Mouse (Mus musculus): ENCODE results near the gene Bag5. TPM values are rescaled to one million over a fixed set of nuclear protein-coding genes. Genes with fewer than 3 reads are reported as not detected.
"Not testable (repeated sequence)": the region's sequence is repeated elsewhere in the genome, so short reads cannot be mapped to it uniquely, and the experiment has no call there.

Gene Bag5
- total and polyA plus RNA-seq, 3 experiments: 9.8 to 22.8 (median 18.8) TPM

DNA sequence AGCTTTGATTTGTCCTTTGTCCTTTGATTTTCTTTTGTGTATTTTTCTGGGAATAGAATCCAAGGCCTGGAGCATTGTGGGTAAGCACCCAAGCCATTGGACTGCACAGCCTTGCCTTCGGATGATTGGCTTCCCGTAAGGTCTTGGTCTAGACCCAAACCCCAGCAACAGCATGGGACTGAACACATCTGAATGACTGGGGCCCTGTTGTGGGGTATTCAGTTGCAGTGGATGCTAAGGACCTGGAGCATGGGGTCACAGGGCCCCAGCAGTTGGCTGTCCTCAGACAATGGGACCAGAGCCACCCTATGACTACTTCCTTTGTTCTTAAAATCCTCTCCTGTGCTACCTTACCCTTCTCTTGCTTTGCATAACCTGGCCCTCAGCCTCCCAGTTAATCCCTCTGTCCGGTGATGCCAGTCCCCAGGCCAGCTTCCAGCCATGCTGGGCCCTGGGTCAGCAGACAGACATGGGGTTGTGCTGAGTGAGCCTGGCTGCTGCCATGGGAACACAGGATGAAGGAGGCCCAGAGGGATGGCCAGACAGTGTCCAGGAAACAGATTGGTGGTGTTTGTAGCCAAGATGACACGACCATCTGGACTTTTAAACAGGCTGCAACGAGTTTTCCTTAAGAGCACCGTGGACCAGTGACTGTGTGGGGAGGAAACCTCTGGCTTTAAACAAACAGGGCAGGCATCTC is 11.7 kb upstream of the Bag5 start:
- peak; percentile 64 to 80 for DNase-seq
- no peak overlapping the region for H3K9ac ChIP-seq (ENCODE audit: low read depth, low read length)
- WGBS: 37% methylated on average over 6 of the region's 6 CpGs
- H3K27ac ChIP-seq: peak overlapping the region; percentile 92
- H3K36me3 ChIP-seq (ENCODE audit: control insufficient read depth, insufficient read depth, low read length): no peaks in the 10 kb centered on the region
- no peaks in the 10 kb centered on the region for H3K27me3 ChIP-seq (ENCODE audit: control insufficient read depth, insufficient read depth, low read length)
- H3K4me1 ChIP-seq (ENCODE audit: control insufficient read depth, insufficient read depth, low read length): peaks cover 16% of the 10 kb centered on the region
- peak; percentile 71 for TF ChIP-seq POLR2A (IDR thresholded peaks at IDR 0.05; ENCODE audit: insufficient read depth, low read depth, low read length)
- no peak for TF ChIP-seq CTCF (IDR thresholded peaks at IDR 0.05)
- peak; percentile 85 for TF ChIP-seq EP300 (IDR thresholded peaks at IDR 0.05; ENCODE audit: insufficient read depth, low read depth, low read length)
- intact Hi-C loops (cut with DNase I): no loop called here
- no peak overlapping the region for H3K4me3 ChIP-seq
- H3K79me2 ChIP-seq (replicated peaks; ENCODE audit: control insufficient read depth, insufficient read depth, low read length): no peaks in the 10 kb centered on the region

DNA sequence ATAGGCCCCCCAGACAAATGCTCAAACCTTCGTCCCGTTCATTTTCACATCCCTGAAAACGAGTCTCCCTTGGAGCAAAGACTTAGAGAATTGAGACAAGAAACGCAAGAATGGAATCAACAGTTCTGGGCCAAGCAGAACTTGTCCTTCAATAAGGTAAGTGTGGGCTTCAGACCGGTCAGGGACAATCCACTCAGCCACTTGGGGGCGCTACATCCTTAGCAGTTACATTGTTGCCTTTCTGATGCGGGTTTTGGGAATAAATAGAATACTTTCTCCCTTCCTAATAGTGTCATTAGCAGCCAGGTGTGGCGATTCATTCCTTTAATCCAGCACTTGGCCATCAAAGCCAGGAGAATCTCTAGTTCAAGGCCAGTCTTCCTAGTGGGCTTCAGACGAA is 9.6 kb upstream of the Bag5 start:
- peak in 1 of 2 experiments; percentile 75 for DNase-seq
- peaks cover 19% of the 10 kb centered on the region for H3K4me1 ChIP-seq (ENCODE audit: control insufficient read depth, insufficient read depth, low read length)
- H3K4me3 ChIP-seq: no peak overlapping the region
- no peak overlapping the region for H3K9ac ChIP-seq (ENCODE audit: low read depth, low read length)
- H3K79me2 ChIP-seq (replicated peaks; ENCODE audit: control insufficient read depth, insufficient read depth, low read length): no peaks in the 10 kb centered on the region
- intact Hi-C loops (cut with DNase I): no loop called here
- H3K36me3 ChIP-seq (ENCODE audit: control insufficient read depth, insufficient read depth, low read length): no peaks in the 10 kb centered on the region
- no peaks in the 10 kb centered on the region for H3K27me3 ChIP-seq (ENCODE audit: control insufficient read depth, insufficient read depth, low read length)
- no peak overlapping the region for H3K27ac ChIP-seq
- TF ChIP-seq CTCF (IDR thresholded peaks at IDR 0.05) (peak; percentile 83), POLR2A (IDR thresholded peaks at IDR 0.05; ENCODE audit: insufficient read depth, low read depth, low read length) (no peak), EP300 (IDR thresholded peaks at IDR 0.05; ENCODE audit: insufficient read depth, low read depth, low read length) (0 out of 2 replicates have a peak, but pooled peaks have one; percentile 15)
- WGBS: 67% methylated on average over 9 of the region's 9 CpGs

DNA sequence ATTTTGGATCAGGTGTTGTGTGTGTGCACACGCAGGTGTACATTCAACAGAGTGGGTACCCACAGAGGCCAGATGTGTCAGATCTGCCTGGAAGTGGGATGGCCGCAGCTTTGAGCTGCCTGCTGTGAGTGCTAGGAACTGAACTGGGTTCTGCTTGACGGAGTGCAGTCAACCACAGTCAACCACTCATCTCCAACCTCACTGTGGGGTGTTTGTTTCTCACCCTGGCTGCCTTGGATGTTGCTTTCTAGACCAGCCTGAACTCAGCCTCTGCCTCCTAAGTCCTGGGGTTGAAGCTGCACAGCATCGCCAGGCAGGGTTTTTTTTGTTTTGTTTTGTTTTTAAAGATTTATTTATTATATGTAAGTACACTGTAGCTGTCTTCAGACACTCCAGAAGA is 7.2 kb upstream of the Bag5 start:
- H3K4me1 ChIP-seq (ENCODE audit: control insufficient read depth, insufficient read depth, low read length): peaks cover 8% of the 10 kb centered on the region
- intact Hi-C loops (cut with DNase I): no loop called here
- WGBS: 90% methylated on average over 4 of the region's 4 CpGs

DNA sequence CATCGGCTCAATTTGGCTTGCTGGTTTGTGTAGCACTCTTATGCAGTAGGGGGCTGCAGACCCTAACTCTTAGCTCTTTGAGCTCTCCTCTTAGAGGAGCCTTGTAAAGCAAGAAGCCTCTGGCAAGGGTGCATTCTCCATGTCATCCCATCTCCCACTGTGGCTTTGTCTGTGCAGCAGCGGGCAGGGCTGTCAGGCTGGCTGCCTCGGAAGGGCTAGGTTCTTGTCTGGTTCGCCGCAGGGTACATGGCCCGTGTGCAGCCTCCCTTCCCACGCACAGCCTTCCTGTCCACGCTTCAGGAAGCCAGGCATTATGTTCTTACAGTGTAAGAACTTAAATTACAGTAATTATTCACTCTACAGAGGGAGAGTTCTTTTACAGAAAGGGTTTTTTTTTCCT is 5.6 kb upstream of the Bag5 start:
- TF ChIP-seq CTCF (IDR thresholded peaks at IDR 0.05) (no peak), EP300 (IDR thresholded peaks at IDR 0.05; ENCODE audit: insufficient read depth, low read depth, low read length) (no peak), POLR2A (IDR thresholded peaks at IDR 0.05; ENCODE audit: insufficient read depth, low read depth, low read length) (no peak)
- Histone ChIP-seq H3K4me1 (ENCODE audit: control insufficient read depth, insufficient read depth, low read length) (peaks cover 4% of the 10 kb centered on the region), H3K27ac (no peak overlapping the region), H3K4me3 (no peak overlapping the region), H3K79me2 (replicated peaks; ENCODE audit: control insufficient read depth, insufficient read depth, low read length) (no peaks in the 10 kb centered on the region), H3K27me3 (ENCODE audit: control insufficient read depth, insufficient read depth, low read length) (no peaks in the 10 kb centered on the region), H3K36me3 (ENCODE audit: control insufficient read depth, insufficient read depth, low read length) (no peaks in the 10 kb centered on the region), H3K9ac (ENCODE audit: low read depth, low read length) (no peak overlapping the region)
- DNase-seq: no peak
- intact Hi-C loops (cut with DNase I): no loop called here
- WGBS: 29% methylated on average over 8 of the region's 8 CpGs

More for the DNA sequence above, 7.2 kb upstream of the Bag5 start:
- Histone ChIP-seq H3K36me3 (ENCODE audit: control insufficient read depth, insufficient read depth, low read length) (no peaks in the 10 kb centered on the region), H3K27ac (no peak overlapping the region), H3K9ac (ENCODE audit: low read depth, low read length) (no peak overlapping the region), H3K27me3 (ENCODE audit: control insufficient read depth, insufficient read depth, low read length) (no peaks in the 10 kb centered on the region), H3K79me2 (replicated peaks; ENCODE audit: control insufficient read depth, insufficient read depth, low read length) (no peaks in the 10 kb centered on the region), H3K4me3 (no peak overlapping the region)
- no peak for DNase-seq
- TF ChIP-seq CTCF (IDR thresholded peaks at IDR 0.05) (no peak), POLR2A (IDR thresholded peaks at IDR 0.05; ENCODE audit: insufficient read depth, low read depth, low read length) (no peak), EP300 (IDR thresholded peaks at IDR 0.05; ENCODE audit: insufficient read depth, low read depth, low read length) (no peak)

DNA sequence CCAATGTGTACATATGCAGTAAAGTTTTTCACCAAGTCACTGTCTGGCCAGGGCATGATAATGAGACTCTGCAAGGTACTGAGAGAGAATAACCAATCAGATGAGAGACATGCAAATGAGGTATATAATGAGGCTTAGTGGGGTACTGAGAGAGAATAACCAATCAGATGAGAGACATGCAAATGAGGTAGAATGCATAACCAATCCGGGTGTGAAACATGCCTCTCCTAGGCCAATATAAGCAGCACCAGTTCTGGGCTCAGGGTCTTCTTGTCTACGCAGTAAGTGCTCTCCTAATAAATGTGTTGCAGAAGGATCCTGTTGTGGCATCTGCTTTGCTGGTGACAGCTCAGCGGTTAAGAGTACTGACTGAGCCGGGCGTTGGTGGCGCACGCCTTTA is 3.4 kb upstream of the Bag5 start:
- H3K27ac ChIP-seq: no peak overlapping the region
- H3K79me2 ChIP-seq (replicated peaks; ENCODE audit: control insufficient read depth, insufficient read depth, low read length): no peaks in the 10 kb centered on the region; the same call in 1 of the 2 replicates
- WGBS: 96% methylated on average over 7 of the region's 7 CpGs
- H3K4me1 ChIP-seq (ENCODE audit: control insufficient read depth, insufficient read depth, low read length): peaks cover 9% of the 10 kb centered on the region
- intact Hi-C loops (cut with DNase I): no loop called here
- TF ChIP-seq CTCF (IDR thresholded peaks at IDR 0.05): no peak
- TF ChIP-seq POLR2A (IDR thresholded peaks at IDR 0.05; ENCODE audit: insufficient read depth, low read depth, low read length): no peak
- TF ChIP-seq EP300 (IDR thresholded peaks at IDR 0.05; ENCODE audit: insufficient read depth, low read depth, low read length): no peak
- H3K9ac ChIP-seq (ENCODE audit: low read depth, low read length): no peak overlapping the region
- H3K4me3 ChIP-seq: no peak overlapping the region
- peaks cover 2% of the 10 kb centered on the region; the same call in 1 of the 2 replicates for H3K36me3 ChIP-seq (ENCODE audit: control insufficient read depth, insufficient read depth, low read length)
- H3K27me3 ChIP-seq (ENCODE audit: control insufficient read depth, insufficient read depth, low read length): no peaks in the 10 kb centered on the region
- DNase-seq: no peak

DNA sequence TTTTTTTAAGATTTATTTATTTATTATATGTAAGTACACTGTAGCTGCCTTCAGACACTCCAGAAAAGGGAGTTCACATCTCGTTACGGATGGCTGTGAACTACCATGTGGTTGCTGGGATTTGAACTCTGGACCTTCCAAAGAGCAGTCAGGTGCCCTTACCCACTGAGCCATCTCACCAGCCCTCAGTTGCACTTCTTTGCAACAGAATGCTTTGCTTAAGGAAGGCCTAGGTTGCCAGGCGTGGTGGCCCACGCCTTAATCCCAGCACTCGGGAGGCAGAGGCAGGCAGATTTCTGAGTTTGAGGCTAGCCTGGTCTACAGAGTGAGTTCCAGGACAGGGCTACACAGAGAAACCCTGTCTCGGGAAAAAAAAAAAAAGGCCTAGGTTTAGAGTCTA is 823 bp upstream of the Bag5 start:
- not testable (repeated sequence) for H3K9ac ChIP-seq (ENCODE audit: low read depth, low read length); H3K79me2 ChIP-seq (replicated peaks; ENCODE audit: control insufficient read depth, insufficient read depth, low read length); H3K27me3 ChIP-seq (ENCODE audit: control insufficient read depth, insufficient read depth, low read length); DNase-seq; H3K27ac ChIP-seq
- Histone ChIP-seq H3K4me3 (peak overlapping the region; percentile 86), H3K36me3 (ENCODE audit: control insufficient read depth, insufficient read depth, low read length) (peaks cover 23% of the 10 kb centered on the region), H3K4me1 (ENCODE audit: control insufficient read depth, insufficient read depth, low read length) (peaks cover 17% of the 10 kb centered on the region)
- 69% methylated on average over 6 of the region's 6 CpGs for WGBS
- intact Hi-C loops (cut with DNase I): loop anchor here (2.0 kb wide), 2 partner anchors 19 to 35 kb away; partner anchors contain the start of gene Trmt61a
